17 mouse cellular contexts compared by ENCODE assay signal in the genomic region with DNA sequence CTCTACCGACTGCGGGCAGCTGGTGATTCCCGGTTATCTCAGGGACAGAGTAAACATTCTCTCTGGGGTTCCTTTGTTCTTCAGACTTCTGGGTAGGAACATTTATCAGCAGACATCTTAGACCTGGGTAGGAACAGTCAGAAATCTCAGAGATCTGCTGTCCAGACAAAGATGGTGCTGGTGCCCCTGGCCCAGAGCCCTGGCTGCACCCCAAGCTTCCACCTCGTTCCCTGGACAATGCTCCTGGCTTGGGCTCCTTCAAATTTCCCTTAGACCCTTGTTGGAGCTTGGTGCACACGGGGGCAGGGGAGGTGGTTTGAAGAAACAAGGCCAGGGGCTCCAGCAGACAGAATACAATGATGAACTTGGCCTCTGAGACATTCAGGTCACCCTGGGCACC. TPM values are rescaled to one million over a fixed set of nuclear protein-coding genes. Genes with fewer than 3 reads are reported as not detected.
DNase-seq lines count a peak whose midpoint lies in the region; ATAC-seq and TF ChIP-seq lines count a peak whose summit lies in the region.
"Had no signal": no experiment of that assay in that cellular context is flagged by ENCODE, and none has a peak within 500 bp of the region (broad histone marks: within the 10 kb centered on the region; RNA-seq: fewer than 3 reads in every experiment).

No protein-coding gene starts in this region.

- no peak overlapping the region for H3ac ChIP-seq in myocyte (ENCODE audit: control insufficient read depth, insufficient read length)

- WGBS in heart, embryonic 10.5 days: 25% methylated on average over 5 of the region's 5 CpGs
- 35% methylated on average over 5 of the region's 5 CpGs for WGBS in liver, embryonic 12.5 days (ENCODE audit: insufficient replicate concordance)
- WGBS in liver, postnatal 0 days (ENCODE audit: insufficient replicate concordance): 26% methylated on average over 5 of the region's 5 CpGs
- WGBS in midbrain, embryonic 12.5 days: 50% methylated on average over 5 of the region's 5 CpGs
- 55% methylated on average over 5 of the region's 5 CpGs for WGBS in midbrain, embryonic 16.5 days

- no peak for TF ChIP-seq EP300 in liver, postnatal 0 days (IDR thresholded peaks at IDR 0.05; ENCODE audit: low read depth)

- H3K9ac ChIP-seq in liver, embryonic 12.5 days: no peak overlapping the region
- H3K9ac ChIP-seq in liver, postnatal 0 days (replicated peaks): no peak overlapping the region
- no peak overlapping the region for H3K9ac ChIP-seq in midbrain, embryonic 12.5 days (replicated peaks)
- H3K9ac ChIP-seq in midbrain, embryonic 16.5 days (ENCODE audit: low read depth, low read length): no peak overlapping the region
- H3K9ac ChIP-seq: embryonic facial prominence, embryonic 13.5 days; forebrain, embryonic 13.5 days had no signal

- peak overlapping the region; percentile 43; the same call in 1 of the 2 replicates for H3K27ac ChIP-seq in heart, embryonic 10.5 days
- H3K27ac ChIP-seq in liver, embryonic 12.5 days: peak overlapping the region; percentile 64; the same call in 1 of the 2 replicates
- no peak overlapping the region for H3K27ac ChIP-seq in liver, postnatal 0 days (ENCODE audit: low read depth)
- 0 out of 2 replicates have a peak overlapping the region, but pooled peaks have one; percentile 30 for H3K27ac ChIP-seq in midbrain, embryonic 12.5 days (replicated peaks)
- no peak overlapping the region for H3K27ac ChIP-seq in midbrain, embryonic 16.5 days (ENCODE audit: low read length)
- H3K27ac ChIP-seq: embryonic facial prominence, embryonic 13.5 days; forebrain, embryonic 13.5 days; gastrocnemius, adult 2 months; layer of hippocampus, adult 2 months had no signal

- H3K36me3 ChIP-seq in heart, embryonic 10.5 days: peaks cover 37% of the 10 kb centered on the region
- peaks cover 35% of the 10 kb centered on the region for H3K36me3 ChIP-seq in liver, embryonic 12.5 days
- peaks cover 24% of the 10 kb centered on the region for H3K36me3 ChIP-seq in liver, postnatal 0 days (replicated peaks; ENCODE audit: insufficient read depth, low read length)
- peaks cover 41% of the 10 kb centered on the region for H3K36me3 ChIP-seq in midbrain, embryonic 12.5 days
- H3K36me3 ChIP-seq in midbrain, embryonic 16.5 days (ENCODE audit: control insufficient read depth, insufficient read depth, low read length): peaks cover 20% of the 10 kb centered on the region
- H3K36me3 ChIP-seq in myocyte (ENCODE audit: control insufficient read depth, insufficient read depth): peaks cover 7% of the 10 kb centered on the region

- no peak overlapping the region for H3K4me3 ChIP-seq in heart, embryonic 10.5 days
- H3K4me3 ChIP-seq in liver, embryonic 12.5 days: no peak overlapping the region
- no peak overlapping the region for H3K4me3 ChIP-seq in liver, postnatal 0 days (ENCODE audit: low read depth, low read length)
- no peak overlapping the region for H3K4me3 ChIP-seq in midbrain, embryonic 12.5 days
- no peak overlapping the region for H3K4me3 ChIP-seq in midbrain, embryonic 16.5 days (ENCODE audit: low read depth, low read length)
- H3K4me3 ChIP-seq in myocyte: no peak overlapping the region
- H3K4me3 ChIP-seq: embryonic facial prominence, embryonic 13.5 days; erythroblast, embryonic 14.5 days; forebrain, embryonic 13.5 days; gastrocnemius, adult 2 months; layer of hippocampus, adult 2 months had no signal

- no peaks in the 10 kb centered on the region for H3K27me3 ChIP-seq in heart, embryonic 10.5 days (ENCODE audit: insufficient read depth, poor library complexity, severe bottlenecking)
- no peaks in the 10 kb centered on the region for H3K27me3 ChIP-seq in liver, embryonic 12.5 days (replicated peaks)
- no peaks in the 10 kb centered on the region for H3K27me3 ChIP-seq in liver, postnatal 0 days (ENCODE audit: insufficient read depth, low read length)
- no peaks in the 10 kb centered on the region for H3K27me3 ChIP-seq in midbrain, embryonic 12.5 days
- H3K27me3 ChIP-seq in midbrain, embryonic 16.5 days (ENCODE audit: control insufficient read depth, insufficient read depth, low read depth, low read length): no peaks in the 10 kb centered on the region
- H3K27me3 ChIP-seq in myocyte (ENCODE audit: control insufficient read depth, insufficient read depth, insufficient read length): peaks cover 4% of the 10 kb centered on the region
- H3K27me3 ChIP-seq: embryonic facial prominence, embryonic 13.5 days; forebrain, embryonic 13.5 days had no signal

- H3K9me3 ChIP-seq in heart, embryonic 10.5 days: no peaks in the 10 kb centered on the region
- no peaks in the 10 kb centered on the region for H3K9me3 ChIP-seq in liver, embryonic 12.5 days (replicated peaks)
- no peaks in the 10 kb centered on the region for H3K9me3 ChIP-seq in liver, postnatal 0 days (ENCODE audit: low read length)
- no peaks in the 10 kb centered on the region for H3K9me3 ChIP-seq in midbrain, embryonic 12.5 days
- no peaks in the 10 kb centered on the region for H3K9me3 ChIP-seq in midbrain, embryonic 16.5 days (replicated peaks; ENCODE audit: control insufficient read depth, low read length, poor library complexity, severe bottlenecking)
- H3K9me3 ChIP-seq: embryonic facial prominence, embryonic 13.5 days; forebrain, embryonic 13.5 days had no signal

- TF ChIP-seq POLR2A in myocyte (IDR thresholded peaks at IDR 0.05; ENCODE audit: insufficient read length, low read depth): peak; percentile 3

- DNase-seq in heart, embryonic 10.5 days (ENCODE audit: low spot score): no peak
- DNase-seq in heart, adult 8-10 months (ENCODE audit: low spot score): no peak
- DNase-seq in liver, postnatal 0 days: no peak
- DNase-seq: adrenal gland, postnatal 36 days; cerebellum, adult 11 months; cerebellum, postnatal 25 days; gastrocnemius, adult 2 months; right cerebral cortex, postnatal 4 days; thymus, postnatal 14 days had no signal

- no peak overlapping the region; the same call in 1 of the 2 replicates for H3K4me2 ChIP-seq in liver, embryonic 12.5 days
- no peak overlapping the region for H3K4me2 ChIP-seq in liver, postnatal 0 days (ENCODE audit: low read depth, low read length)
- no peak overlapping the region for H3K4me2 ChIP-seq in midbrain, embryonic 12.5 days (replicated peaks)
- H3K4me2 ChIP-seq in midbrain, embryonic 16.5 days (ENCODE audit: low read length): no peak overlapping the region
- no peak overlapping the region for H3K4me2 ChIP-seq in myocyte (ENCODE audit: low read depth)
- H3K4me2 ChIP-seq: embryonic facial prominence, embryonic 13.5 days; forebrain, embryonic 13.5 days had no signal

- ATAC-seq in liver, embryonic 12.5 days: no peak
- ATAC-seq in liver, postnatal 0 days: no peak
- ATAC-seq in midbrain, embryonic 12.5 days (ENCODE audit: low FRiP score, low read depth): no peak
- no peak for ATAC-seq in midbrain, embryonic 16.5 days
- ATAC-seq: forebrain, embryonic 13.5 days had no signal

- no peaks in the 10 kb centered on the region for H3K79me2 ChIP-seq in myocyte (ENCODE audit: control insufficient read depth, insufficient read depth)

- peaks cover 31% of the 10 kb centered on the region for H3K4me1 ChIP-seq in heart, embryonic 10.5 days
- peaks cover 17% of the 10 kb centered on the region for H3K4me1 ChIP-seq in liver, embryonic 12.5 days
- H3K4me1 ChIP-seq in liver, postnatal 0 days (ENCODE audit: insufficient read depth): peaks cover 6% of the 10 kb centered on the region; the same call in 1 of the 2 replicates
- 0 out of 2 replicates have a peak, but pooled peaks cover 5% of the 10 kb centered on the region for H3K4me1 ChIP-seq in midbrain, embryonic 12.5 days
- H3K4me1 ChIP-seq in midbrain, embryonic 16.5 days (ENCODE audit: control insufficient read depth, insufficient read depth, low read length): peaks cover 2% of the 10 kb centered on the region; the same call in 1 of the 2 replicates
- H3K4me1 ChIP-seq: embryonic facial prominence, embryonic 13.5 days had no signal

- no peak for TF ChIP-seq CTCF in liver, postnatal 0 days (IDR thresholded peaks at IDR 0.05; ENCODE audit: low read depth)

RNA-seq across cellular contexts. Expression of a gene that starts 21.3 kb away (rescaled TPM):
- 28.5 and 34.5 TPM in 2 replicates for polyA plus RNA-seq in heart, embryonic 10.5 days (2016; fragmentation: Nextera tagmentation; extraction: Ambion mirVana)
- 10 to 100 TPM; 26.8 to 32.6 (median 27.5) TPM for total RNA-seq in heart, adult 8-10 months (2022)
- 17.7 and 17.9 TPM in 2 replicates for polyA plus RNA-seq in liver, embryonic 12.5 days (2016; fragmentation: Nextera tagmentation; extraction: Ambion mirVana)
- polyA plus RNA-seq in liver, postnatal 0 days (2015; fragmentation: Nextera tagmentation; extraction: Ambion mirVana): 3.8 and 4.5 TPM in 2 replicates
- polyA plus RNA-seq in midbrain, embryonic 12.5 days (2016; fragmentation: Nextera tagmentation; extraction: Ambion mirVana): 26.2 and 27.0 TPM in 2 replicates
- 35.9 and 38.7 TPM in 2 replicates for polyA plus RNA-seq in midbrain, embryonic 16.5 days (2015; fragmentation: Nextera tagmentation; extraction: Ambion mirVana)
- 19.9 TPM for polyA plus RNA-seq in myocyte (2012; fragmentation: generic; extraction: Trizol)

RNA-seq across cellular contexts. Expression of a gene that starts 21.5 kb away (rescaled TPM):
- 34.1 and 45.1 TPM in 2 replicates for polyA plus RNA-seq in heart, embryonic 10.5 days (2016; fragmentation: Nextera tagmentation; extraction: Ambion mirVana)
- total RNA-seq in heart, adult 8-10 months (2022): 10 to 100 TPM in 2 of 4 experiments, 1 to 10 TPM in 2; 8.3 to 12.7 (median 10.8) TPM
- 34.6 and 35.2 TPM in 2 replicates for polyA plus RNA-seq in liver, embryonic 12.5 days (2016; fragmentation: Nextera tagmentation; extraction: Ambion mirVana)
- 9.4 and 10.7 TPM in 2 replicates for polyA plus RNA-seq in liver, postnatal 0 days (2015; fragmentation: Nextera tagmentation; extraction: Ambion mirVana)
- 51.0 and 58.9 TPM in 2 replicates for polyA plus RNA-seq in midbrain, embryonic 12.5 days (2016; fragmentation: Nextera tagmentation; extraction: Ambion mirVana)
- polyA plus RNA-seq in midbrain, embryonic 16.5 days (2015; fragmentation: Nextera tagmentation; extraction: Ambion mirVana): 72.6 and 77.0 TPM in 2 replicates
- 56.6 TPM for polyA plus RNA-seq in myocyte (2012; fragmentation: generic; extraction: Trizol)

RNA-seq across cellular contexts. Expression of a gene that starts 42.2 kb away (rescaled TPM):
- 47.9 and 59.0 TPM in 2 replicates for polyA plus RNA-seq in heart, embryonic 10.5 days (2016; fragmentation: Nextera tagmentation; extraction: Ambion mirVana)
- 100 to 1,000 TPM in 3 of 4 experiments, 10 to 100 TPM in 1; 98.7 to 113 (median 104) TPM for total RNA-seq in heart, adult 8-10 months (2022)
- polyA plus RNA-seq in liver, embryonic 12.5 days (2016; fragmentation: Nextera tagmentation; extraction: Ambion mirVana): 25.0 and 26.5 TPM in 2 replicates
- polyA plus RNA-seq in liver, postnatal 0 days (2015; fragmentation: Nextera tagmentation; extraction: Ambion mirVana): 11.1 and 11.3 TPM in 2 replicates
- polyA plus RNA-seq in midbrain, embryonic 12.5 days (2016; fragmentation: Nextera tagmentation; extraction: Ambion mirVana): 57.4 and 59.4 TPM in 2 replicates
- 35.6 and 39.0 TPM in 2 replicates for polyA plus RNA-seq in midbrain, embryonic 16.5 days (2015; fragmentation: Nextera tagmentation; extraction: Ambion mirVana)
- 56.0 TPM for polyA plus RNA-seq in myocyte (2012; fragmentation: generic; extraction: Trizol)

RNA-seq across cellular contexts. Expression of a gene that starts 42.3 kb away (rescaled TPM):
- polyA plus RNA-seq in heart, embryonic 10.5 days (2016; fragmentation: Nextera tagmentation; extraction: Ambion mirVana): 105 and 113 TPM in 2 replicates
- total RNA-seq in heart, adult 8-10 months (2022): 10 to 100 TPM; 39.6 to 55.1 (median 44.7) TPM
- polyA plus RNA-seq in liver, embryonic 12.5 days (2016; fragmentation: Nextera tagmentation; extraction: Ambion mirVana): 35.5 and 36.2 TPM in 2 replicates
- polyA plus RNA-seq in liver, postnatal 0 days (2015; fragmentation: Nextera tagmentation; extraction: Ambion mirVana): 16.4 and 17.4 TPM in 2 replicates
- 107 and 111 TPM in 2 replicates for polyA plus RNA-seq in midbrain, embryonic 12.5 days (2016; fragmentation: Nextera tagmentation; extraction: Ambion mirVana)
- polyA plus RNA-seq in midbrain, embryonic 16.5 days (2015; fragmentation: Nextera tagmentation; extraction: Ambion mirVana): 70.3 and 82.3 TPM in 2 replicates
- polyA plus RNA-seq in myocyte (2012; fragmentation: generic; extraction: Trizol): 84.1 TPM

Comparison
In these comparisons a context has a peak if more than half of its experiments do, and no peak if none do; other contexts are left out.
1. H3K27ac ChIP-seq: peak in heart, embryonic 10.5 days (single experiment), liver, embryonic 12.5 days (single experiment) and midbrain, embryonic 12.5 days (single experiment); none in liver, postnatal 0 days (single experiment) and midbrain, embryonic 16.5 days (single experiment).